ENCODE assay signal across 27 mouse cellular contexts in the genomic region with DNA sequence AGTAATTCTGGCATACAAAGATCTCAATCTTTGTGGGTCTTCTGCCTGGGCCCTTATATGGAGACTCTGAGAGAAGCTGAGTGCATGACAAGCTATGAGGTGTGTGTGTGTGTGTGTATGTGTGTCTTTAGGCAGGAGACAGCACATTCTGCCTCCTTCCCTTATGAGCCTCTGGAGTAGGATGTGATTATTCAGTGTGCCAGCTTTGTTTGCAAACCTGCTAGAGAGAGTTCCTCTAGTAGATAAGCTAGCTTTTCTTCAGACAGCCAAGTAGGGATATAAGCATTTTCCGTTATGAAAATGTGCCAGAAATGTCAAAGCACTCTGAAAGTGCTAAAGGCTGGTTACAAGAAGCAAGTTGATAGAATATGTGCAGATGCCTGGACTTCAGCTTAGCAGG.
"Had no signal": no experiment of that assay in that cellular context is flagged by ENCODE, and none has a peak within 500 bp of the region (broad histone marks: within the 10 kb centered on the region; RNA-seq: fewer than 3 reads in every experiment).

No protein-coding gene starts in this region.

- DNase-seq: gastrocnemius, postnatal 14 days; gastrocnemius, postnatal 36 days; heart, adult 11 months; heart, adult 2 months; heart, postnatal 10 days; heart, postnatal 4 days; kidney, adult 18-20 months; kidney, adult 8-10 months; kidney, postnatal 10 days; kidney, postnatal 25 days; kidney, postnatal 4 days; layer of hippocampus, adult 9-11 months; layer of hippocampus, postnatal 36 days; left cerebral cortex, postnatal 4 days had no signal

- H3K9ac ChIP-seq: heart, embryonic 12.5 days; hindbrain, embryonic 13.5 days; intestine, embryonic 15.5 days; limb, embryonic 13.5 days; limb, embryonic 15.5 days; liver, embryonic 12.5 days; liver, embryonic 14.5 days had no signal

- H3K4me3 ChIP-seq: heart, adult 2 months; heart, embryonic 10.5 days; heart, embryonic 12.5 days; hindbrain, embryonic 10.5 days; hindbrain, embryonic 13.5 days; intestine, embryonic 15.5 days; layer of hippocampus, adult 2 months; limb, embryonic 13.5 days; limb, embryonic 15.5 days; liver, embryonic 12.5 days had no signal

- H3K27me3 ChIP-seq: heart, embryonic 12.5 days; hindbrain, embryonic 13.5 days; intestine, embryonic 15.5 days; limb, embryonic 13.5 days; limb, embryonic 15.5 days; liver, embryonic 12.5 days had no signal

- H3K36me3 ChIP-seq: heart, embryonic 10.5 days; heart, embryonic 12.5 days; hindbrain, embryonic 10.5 days; hindbrain, embryonic 13.5 days; intestine, embryonic 15.5 days; limb, embryonic 13.5 days; limb, embryonic 15.5 days; liver, embryonic 12.5 days had no signal

- H3K4me1 ChIP-seq: intestine, embryonic 15.5 days; limb, embryonic 15.5 days; liver, embryonic 12.5 days had no signal

- H3K27ac ChIP-seq: heart, adult 2 months; heart, embryonic 10.5 days; hindbrain, embryonic 10.5 days; hindbrain, embryonic 13.5 days; intestine, embryonic 15.5 days; layer of hippocampus, adult 2 months; limb, embryonic 13.5 days; limb, embryonic 15.5 days; liver, embryonic 12.5 days; liver, embryonic 14.5 days had no signal

- H3K4me2 ChIP-seq: heart, embryonic 12.5 days; hindbrain, embryonic 13.5 days; intestine, embryonic 15.5 days; limb, embryonic 13.5 days; limb, embryonic 15.5 days; liver, embryonic 12.5 days had no signal

- H3K9me3 ChIP-seq: heart, embryonic 10.5 days; heart, embryonic 12.5 days; hindbrain, embryonic 10.5 days; hindbrain, embryonic 13.5 days; intestine, embryonic 15.5 days; limb, embryonic 13.5 days; limb, embryonic 15.5 days; liver, embryonic 12.5 days had no signal

- ATAC-seq: hindbrain, embryonic 16.5 days; inflammation-experienced regulatory T-cells, adult 6 months; intestine, embryonic 15.5 days; intestine, postnatal 0 days; liver, embryonic 12.5 days had no signal
